Mouse (Mus musculus): ENCODE results near the gene Kat7.

The Kat7 gene

DNA sequence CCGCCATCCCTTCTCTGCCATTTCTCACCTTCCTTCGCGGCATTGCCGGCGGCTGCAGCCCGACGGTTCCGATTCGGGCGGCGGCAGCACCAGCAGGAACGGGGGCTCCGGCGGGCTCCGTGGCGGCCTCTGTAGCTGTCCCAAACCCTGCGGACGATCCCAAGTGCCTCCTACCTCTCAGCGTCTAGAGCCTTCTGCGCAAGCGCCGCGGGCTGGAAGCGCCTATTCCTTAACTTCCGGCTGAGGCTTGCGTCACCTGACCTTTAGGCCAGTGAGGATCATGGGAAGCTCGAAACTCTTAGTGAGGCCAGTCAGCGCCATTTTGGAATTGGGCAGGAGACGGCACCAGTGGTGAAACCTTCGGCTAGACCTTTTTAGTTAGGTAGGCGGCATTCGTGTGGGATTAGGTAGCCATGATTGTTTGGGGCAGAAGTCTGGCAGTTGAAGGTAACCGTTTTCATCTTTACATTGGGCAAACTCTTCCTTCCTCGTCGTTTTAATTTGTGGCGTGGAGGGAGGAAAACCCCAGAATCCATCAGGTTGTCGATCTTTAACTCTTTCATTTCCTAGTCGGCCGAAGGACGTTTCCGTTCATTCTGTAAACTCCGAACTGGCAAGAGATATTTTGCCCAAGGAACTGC lies at the start of gene Kat7:
Gene Kat7 (minus strand): TSS at position 240 of the 641 bp plus-strand sequence.
- peak; percentile 99 for DNase-seq (ENCODE audit: low read depth, low spot score)

DNA sequence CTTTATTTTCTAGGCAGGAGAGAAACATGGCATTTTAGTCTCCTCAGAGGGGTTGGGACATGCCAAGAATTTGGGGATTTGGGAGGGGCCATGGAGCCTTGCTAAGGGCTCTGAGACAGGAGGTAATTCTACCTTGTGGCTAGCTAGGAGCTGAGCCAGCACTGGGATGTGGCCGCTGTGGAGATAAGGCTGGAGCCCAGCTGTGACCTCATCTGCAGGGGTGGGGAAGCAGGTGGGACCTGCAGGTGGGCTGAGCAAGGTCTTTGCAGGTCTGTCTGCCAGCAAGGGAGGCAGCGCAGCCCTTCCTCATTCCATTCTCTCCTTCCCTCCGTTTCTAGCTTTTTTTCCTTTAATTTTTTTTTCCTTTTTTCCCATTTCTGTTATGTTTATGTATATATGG lies 48.2 kb upstream of the Kat7 start:
- no peak for DNase-seq (ENCODE audit: low read depth, low spot score)

DNA sequence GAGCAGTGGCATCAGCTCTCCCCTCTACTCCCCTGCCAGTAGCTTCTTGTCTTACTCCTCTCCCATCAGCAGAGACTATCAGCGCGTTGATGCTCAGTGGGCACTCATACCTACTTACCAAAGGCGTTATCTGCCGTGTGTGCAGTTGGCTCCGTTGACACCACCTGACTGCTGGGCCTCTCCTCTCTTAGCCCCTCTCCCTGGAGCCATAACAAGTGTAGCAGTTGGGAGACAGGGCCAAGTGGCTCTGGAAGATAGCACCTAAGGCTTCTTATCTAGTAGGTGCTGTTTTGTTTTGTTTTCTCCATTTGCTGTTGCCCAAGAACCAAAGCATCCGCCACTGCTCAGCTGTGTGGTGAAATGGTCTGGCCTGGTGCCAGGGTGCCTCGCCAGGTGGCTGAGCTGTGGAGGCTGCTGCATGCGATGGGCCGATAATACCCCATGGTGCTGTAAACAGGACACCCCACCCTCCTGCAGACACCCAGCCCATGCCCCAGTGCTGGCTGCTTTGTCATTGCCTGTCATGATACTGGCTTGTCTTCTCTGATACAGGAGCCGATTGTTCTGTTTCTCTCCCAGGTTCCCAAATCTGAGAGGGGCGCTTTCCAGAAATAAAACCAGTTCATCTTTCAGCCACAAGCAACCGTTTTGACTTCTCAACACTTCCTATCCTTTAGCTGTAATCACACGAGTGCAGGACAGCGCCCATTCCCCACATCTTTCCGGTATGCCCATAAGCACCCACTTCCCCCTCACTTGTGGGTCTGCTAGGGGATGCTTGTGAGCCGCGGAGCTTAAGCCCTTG lies 46.6 kb upstream of the Kat7 start:
- DNase-seq (ENCODE audit: low read depth, low spot score), result peak; percentile 92

DNA sequence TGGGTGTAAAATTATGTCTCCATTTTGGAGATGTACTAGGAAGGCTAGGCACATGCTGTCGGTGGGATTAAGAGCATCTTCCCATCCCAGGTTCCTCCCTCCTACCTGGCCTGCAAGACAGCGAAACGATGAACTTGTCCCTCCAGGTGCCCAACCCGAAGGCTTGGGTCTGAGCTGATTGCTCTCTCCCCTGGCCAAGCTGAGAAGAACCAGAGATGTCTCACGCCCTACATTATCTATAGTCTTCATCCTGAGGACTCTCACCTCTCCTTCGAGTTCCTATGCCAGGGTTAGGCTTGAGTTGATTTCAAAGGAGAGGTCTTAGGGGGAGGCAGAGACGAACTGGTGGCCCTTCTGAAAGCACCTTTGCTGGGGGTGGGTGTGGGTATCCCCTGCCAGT lies 46.0 kb upstream of the Kat7 start:
- DNase-seq (ENCODE audit: low read depth, low spot score), result no peak

DNA sequence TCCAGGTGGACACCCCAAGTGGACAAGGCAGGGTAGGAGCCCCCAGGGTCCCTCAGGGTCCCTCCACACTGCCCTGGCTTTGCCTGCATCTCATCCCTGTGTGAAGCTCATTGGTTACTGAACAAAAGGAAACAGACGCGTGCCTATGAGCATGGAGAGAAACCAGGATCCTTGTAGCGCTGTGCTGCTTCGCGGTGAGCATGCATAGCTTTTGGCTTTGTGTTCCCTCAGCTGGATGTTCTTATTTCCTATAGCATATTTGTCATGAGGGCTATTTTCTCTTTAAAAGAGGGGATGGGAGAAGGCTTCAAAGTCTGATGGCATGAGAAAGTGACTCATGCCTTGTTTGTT lies 45.6 kb upstream of the Kat7 start:
- DNase-seq (ENCODE audit: low read depth, low spot score), result no peak

DNA sequence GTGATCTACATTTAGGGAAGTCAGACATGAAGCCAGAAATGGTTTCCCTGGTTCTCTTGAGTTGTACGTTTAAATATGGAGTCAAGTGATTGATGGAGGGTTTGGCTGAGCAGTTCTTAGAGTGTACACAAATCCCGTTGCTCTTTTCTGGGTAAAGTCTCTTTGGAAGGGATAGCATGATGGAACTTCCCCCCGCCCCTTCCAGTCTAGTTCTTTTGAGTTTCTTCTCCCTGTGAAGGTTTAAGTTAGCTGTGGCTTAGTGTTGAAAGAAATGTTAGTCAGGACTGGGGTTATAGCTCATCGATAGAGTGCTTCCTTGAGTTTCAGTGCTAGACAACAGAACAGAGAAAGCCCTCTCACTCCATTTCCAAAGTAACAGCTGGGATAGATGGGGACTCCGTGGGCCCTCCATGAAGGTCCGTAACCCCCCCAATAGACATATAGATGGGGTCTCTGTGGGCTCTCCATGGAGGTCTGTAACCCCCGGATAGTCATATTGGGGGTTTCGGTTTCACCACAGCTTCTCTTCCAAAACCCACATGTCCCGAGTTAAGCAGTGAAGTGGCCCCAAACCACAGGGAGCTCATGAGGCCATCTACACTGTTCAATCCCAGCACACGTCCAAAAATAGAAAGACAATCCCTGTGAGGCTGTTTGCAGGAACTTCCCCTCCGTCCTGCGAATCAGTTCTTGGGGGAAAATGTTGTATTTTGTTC lies 45.1 kb upstream of the Kat7 start:
- DNase-seq (ENCODE audit: low read depth, low spot score), result no peak

DNA sequence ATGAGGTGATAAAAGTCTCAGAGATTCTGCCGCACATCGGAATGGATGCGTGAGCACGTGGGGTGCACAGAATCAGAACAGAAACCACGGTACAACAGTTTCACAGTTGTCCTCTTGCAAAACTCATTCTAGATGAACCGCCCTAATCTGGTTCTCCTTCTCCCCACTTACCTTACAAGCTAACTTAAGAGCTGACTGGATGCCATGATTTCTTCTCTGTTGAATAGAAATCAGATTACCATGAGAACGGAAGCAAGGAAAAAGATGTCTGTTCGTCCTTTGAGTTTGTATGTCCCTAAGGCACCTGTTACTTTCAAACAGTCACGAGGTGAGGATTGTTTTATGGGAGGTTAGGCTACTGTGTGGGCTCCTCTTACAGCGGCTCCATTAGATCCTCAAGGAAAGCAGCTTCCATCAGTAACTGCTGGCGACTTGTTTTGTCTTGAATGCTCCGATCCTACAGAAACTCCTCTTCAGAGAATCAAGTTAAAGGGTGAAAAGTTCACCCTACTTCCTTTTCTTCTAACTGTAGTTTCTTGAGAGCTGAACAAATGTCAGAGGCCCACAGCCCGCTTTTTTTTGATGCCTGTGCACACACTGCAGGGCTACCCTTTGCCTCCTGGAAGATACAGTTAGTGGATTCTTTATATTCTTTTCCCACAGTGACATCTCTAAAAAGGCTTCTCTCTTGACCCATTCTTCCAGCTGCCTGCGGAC lies 44.3 kb upstream of the Kat7 start:
- DNase-seq (ENCODE audit: low read depth, low spot score), result peak; percentile 48

DNA sequence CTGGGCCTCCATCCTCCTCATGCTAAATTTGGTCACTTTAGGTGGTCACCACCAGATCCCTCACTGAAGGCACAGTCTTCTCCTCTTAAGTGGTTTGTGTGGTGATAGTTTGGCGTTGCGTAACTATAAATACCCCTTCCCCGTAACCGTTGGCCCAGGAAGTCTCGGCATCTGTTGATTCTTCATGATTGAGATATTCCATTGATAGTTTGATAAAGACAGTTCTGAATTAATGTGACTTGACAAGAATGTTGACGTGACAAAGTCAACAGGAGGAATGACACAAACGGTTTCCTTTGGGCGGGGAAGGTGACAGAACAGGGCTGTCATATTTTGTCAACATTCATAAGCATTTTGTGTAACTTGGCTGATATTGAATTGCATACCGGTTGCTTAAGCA lies 43.2 kb upstream of the Kat7 start:
- DNase-seq (ENCODE audit: low read depth, low spot score), result peak; percentile 52

DNA sequence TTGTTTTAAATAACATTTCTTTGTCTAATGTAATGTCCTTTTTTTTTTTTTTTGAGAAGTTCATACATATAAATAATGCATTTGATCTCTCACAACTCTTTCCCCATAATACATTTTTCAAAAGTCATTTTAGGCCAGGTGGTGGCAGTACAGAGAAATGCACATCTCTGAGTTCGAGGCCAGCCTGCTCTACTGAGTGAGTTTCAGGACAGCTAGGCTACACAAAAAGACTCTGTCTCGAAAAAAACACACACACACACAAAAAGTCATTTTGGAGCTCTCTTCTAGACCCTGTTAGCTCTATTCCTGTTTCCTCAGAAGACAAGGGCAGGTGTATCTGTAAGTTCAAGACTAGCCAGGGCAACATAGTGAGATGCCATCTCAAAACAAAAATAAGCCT lies 42.6 kb upstream of the Kat7 start:
- no peak for DNase-seq (ENCODE audit: low read depth, low spot score)

DNA sequence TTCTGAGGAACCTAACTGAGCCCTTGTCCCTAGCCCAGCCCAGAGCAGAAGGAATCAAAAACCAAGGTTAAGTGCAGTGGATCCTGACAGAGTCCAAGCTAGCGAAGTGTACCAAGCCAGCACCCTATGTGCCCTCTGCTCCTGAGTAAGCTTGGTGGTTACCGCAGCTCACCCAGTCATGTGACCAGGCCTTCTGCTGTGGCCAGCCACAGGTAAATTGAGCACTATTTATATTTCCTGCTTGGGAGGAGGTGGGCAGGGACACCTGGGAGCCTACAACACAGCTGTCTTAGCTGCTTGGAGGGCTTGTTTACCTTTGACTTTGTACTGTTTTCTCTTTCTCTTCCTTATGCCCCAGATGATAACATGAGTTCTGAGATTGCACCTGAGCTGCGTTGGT lies 40.9 kb upstream of the Kat7 start:
- peak; percentile 48 for DNase-seq (ENCODE audit: low read depth, low spot score)

DNA sequence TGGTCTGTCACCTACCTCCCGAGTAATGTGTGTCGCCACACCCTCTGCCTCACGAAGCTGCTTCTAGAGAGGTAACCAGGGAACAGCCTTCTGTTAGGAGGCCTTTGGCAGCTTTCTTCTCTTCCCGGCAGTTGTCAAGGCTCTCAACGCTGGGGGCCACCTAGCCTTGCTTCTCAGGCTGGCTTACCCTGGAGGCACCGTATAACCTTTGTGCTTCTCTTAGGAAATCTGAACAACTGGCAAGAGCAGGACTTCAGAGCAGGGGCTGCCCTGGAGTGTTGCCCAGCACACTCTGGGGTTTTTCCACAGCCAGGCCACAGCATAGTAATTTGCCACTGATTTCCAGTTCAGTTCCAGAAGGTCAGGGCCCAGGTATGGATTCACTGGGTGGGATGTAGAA lies 40.2 kb upstream of the Kat7 start:
- DNase-seq (ENCODE audit: low read depth, low spot score), result no peak

DNA sequence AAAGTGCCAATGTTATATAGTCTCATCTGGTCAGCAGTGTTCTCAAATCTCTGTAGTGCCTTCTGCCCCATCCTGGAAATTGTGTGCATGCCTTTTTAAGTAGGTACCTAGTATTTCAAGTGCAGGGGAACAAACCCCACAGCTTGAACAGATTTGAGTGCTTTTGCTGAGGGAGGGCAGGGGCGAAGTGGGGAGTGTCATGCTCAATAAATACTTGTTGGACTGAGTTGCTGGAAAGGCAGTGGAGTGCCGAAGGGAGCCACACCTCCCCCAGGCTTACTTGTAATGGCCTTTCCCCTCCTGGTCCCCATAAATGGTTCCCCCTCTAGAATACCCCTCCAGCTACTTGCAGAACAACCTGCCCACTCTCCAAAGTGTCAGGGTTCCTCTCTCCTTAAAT lies 34.1 kb upstream of the Kat7 start:
- no peak for DNase-seq (ENCODE audit: low read depth, low spot score)

DNA sequence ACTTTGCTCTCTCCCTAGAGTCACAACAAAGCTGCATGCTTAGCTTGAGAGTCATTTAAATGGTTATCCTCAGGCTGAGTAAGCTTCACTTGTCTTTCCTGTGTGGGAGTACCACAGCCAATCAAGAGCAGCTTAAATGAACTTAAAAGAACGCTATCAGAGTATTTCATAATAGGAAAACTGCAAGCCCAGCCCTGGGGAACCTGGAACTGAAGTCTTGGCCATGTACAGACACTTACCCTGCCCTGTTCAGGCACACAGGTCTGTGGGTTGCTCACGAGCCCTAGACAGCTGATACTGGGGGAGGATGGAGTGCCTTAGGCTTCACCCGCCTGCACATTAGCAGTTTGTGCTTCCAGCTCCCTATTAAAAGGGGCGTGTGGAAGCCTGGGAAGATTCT lies 33.1 kb upstream of the Kat7 start:
- no peak for DNase-seq (ENCODE audit: low read depth, low spot score)

DNA sequence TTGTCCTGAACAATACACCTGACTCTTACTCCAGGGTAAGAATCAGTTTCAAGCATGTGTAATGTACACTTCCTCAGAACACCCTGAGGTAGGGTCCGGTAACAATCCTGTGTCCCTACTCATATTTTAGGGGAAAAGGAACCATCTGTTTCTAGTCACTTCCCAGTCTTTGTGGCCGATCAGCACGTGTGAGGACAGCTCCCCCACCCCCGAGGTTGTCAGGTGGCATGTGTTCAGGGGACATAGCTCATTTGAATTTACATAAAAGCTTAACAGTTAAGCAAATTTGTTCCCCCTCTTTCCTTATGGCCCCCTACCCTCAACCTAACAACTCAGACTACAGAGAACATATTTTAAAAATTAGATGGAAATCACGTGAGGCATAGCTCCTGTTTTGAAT lies 30.6 kb upstream of the Kat7 start:
- no peak for DNase-seq (ENCODE audit: low read depth, low spot score)

DNA sequence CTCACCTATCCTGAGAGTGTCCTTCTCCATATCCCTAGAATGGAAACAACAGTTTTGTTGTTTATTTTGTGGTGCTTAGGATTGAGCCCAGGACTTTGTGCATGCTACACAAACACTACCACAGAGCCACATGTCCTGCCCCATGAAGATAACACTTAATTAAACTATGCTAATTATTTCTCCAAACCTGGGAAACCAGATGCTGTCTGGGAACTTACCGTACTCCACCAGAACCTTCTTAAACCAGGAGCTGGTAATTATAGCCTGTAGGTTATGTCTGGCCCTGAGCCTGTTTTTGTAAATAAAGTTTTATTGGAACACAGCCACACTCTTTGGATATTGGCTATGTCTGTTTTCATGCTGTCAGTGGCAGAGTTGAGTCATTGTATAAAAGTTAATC lies 30.2 kb upstream of the Kat7 start:
- no peak for DNase-seq (ENCODE audit: low read depth, low spot score)

DNA sequence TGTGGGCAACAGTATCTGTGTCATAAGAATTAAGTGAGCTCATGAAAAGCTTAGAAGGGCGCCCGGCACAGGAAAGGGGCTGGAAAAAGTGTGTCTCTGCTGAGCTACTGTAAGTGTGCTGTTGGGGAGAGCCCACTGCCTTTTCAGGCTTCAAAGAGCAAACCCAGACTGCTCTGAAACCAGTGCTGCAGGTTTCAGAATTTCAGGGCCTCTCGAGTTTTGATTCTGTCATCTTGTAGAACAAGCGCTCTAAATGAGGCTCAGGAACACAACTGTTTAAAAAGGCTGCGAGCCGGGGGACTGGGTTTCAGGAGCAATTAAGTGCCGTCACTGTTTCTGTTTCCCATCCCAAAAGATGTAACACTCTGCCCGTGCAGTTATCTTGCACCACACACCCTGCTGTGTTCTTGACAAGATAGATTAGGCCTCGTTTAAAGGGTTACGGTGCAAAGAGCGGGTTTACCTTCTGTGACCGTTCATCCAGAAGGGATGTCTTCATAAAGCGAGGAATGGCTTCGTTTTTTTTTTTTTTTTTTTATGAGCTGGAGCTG lies 29.5 kb upstream of the Kat7 start:
- DNase-seq (ENCODE audit: low read depth, low spot score), result peak; percentile 42

DNA sequence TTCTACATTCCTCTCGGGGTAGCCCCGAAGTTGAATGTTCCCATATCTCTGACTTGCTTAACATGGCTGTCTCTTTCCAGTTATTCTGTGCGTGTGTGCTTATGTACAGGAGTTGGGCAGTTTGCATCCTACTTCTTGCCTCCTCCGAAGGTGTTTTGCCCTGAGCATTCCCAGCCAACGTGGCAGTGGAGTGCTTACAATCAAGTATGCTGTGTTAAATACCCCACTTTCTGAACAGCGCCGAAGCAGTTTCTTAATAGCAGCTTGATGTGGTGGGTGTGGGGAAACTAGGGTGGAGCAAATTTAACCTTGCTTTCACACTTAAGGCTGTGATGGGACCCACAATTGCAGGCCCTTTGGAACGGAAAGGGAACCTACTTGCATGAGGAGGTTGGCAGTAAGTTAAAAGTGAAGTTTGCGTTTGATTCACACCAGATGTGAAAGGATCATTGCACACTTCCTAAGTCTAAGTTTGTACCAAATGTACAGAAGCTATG lies 27.8 kb upstream of the Kat7 start:
- peak; percentile 64 for DNase-seq (ENCODE audit: low read depth, low spot score)

DNA sequence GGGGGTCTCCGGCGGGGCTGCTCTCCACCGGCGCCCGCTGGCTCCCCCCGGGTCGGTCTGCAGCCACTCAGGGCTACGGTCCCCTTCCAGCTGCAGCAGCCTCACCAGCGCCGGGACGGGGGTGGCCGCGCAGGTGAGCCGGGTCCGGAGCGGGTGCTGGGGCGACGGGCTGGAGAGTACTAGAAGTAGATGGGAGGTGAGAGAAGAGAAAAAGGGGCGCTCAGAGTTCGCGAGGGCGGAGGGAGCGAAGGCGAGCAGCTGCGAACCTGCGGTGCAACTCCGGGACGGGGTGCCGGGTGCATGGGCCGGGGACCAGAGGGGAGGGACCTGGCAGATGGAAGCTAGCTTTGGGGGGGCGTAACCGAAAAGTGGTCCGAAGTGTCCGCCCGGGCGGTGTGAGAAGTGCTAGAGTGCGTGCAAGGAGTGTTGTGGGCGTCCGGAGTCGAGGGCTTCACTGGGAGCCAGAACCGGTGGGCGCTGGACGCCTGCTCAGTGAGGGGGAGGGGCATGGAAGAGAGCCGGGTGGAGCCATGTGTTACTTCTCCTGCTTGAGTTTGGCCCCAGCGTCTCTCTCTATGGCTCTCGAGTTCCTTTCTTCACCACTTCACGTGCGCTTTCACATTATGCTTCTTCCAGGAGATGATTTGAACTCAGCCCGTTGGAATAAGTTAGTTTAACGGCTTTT lies 27.2 kb upstream of the Kat7 start:
- DNase-seq (ENCODE audit: low read depth, low spot score), result peak; percentile 69

DNA sequence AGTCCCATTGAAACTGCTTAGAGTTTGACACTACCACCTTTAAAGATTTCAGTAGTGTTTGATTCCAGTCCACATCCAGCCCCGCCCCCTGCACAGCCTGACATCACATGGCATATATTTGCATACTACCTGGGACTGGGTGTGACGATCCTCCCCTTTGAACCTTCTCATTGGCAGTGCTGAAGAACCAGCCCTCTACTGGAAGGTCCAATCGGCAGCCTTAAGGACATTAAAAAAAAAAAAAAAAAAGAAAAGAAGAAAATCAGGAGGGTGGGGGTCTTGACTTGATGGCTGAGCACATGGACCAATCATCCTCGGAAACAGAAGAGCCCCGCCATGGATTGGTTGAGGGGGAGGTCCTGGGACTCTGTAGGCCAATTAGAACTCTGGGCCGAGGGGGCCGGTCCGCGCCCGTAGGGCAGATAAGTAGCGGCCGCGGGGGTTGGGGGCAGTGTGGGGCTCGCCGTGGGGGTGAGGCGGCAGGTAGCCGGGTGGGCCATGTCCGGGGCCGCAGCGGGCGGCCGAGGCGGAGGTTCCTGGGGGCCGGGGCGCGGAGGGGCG lies 26.6 kb upstream of the Kat7 start, which contains the start of gene Fam117a:
Gene Fam117a (plus strand): TSS at position 451 of the 561 bp plus-strand sequence.
- DNase-seq (ENCODE audit: low read depth, low spot score), result peak; percentile 96

DNA sequence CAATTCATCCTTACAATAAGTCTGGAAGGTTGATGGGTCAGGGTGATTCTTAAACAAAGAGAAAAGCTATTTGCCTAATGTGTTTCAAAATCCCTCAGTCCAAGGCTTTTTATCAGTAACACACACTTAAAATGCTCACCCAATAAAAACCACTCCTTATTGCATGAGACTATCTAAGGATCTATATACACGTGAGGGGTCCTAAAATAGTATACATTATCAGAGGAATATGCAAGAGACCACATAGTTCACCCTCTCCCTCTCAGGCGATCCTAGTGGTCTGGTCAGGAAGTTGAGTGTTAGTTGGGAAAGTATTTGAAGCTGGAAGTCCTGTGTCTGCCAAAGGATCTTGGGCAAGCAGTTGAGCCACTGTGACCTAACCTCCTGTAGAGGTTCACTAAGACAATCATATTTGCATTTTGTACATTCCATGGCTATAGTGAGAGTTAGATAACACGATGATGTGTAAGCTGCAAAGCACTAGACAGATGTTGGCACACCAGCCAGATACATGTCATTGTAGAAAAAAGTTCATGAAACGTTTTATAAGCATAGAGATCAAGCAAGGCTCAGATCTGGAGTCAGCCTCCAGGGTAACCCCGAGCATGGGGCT lies 24.5 kb upstream of the Kat7 start:
- DNase-seq (ENCODE audit: low read depth, low spot score), result no peak

Measured in CD4-positive helper T cell, adult 2 months (primary cell).